Mouse (Mus musculus): ENCODE measurements at regions not wholly inside any gene's neighbourhood (a gene's known extent, or its start where the extent isn't known, plus 50 kb on each side); places are given as distances from the start of the nearest gene placed in this dataset.

GRCm38 (mm10) chr15:38371404-38372090, 946.2 kb downstream of the 4930447A16Rik start:
- no peaks in the 10 kb centered on the region for H3K27me3 ChIP-seq (ENCODE audit: control insufficient read depth, insufficient read depth, low read length)
- H3K27ac ChIP-seq (ENCODE audit: control insufficient read depth, insufficient read depth, low read length) = no peak overlapping the region
- no peaks in the 10 kb centered on the region for H3K36me3 ChIP-seq (ENCODE audit: control insufficient read depth, insufficient read depth, low read length)
- H3K4me1 ChIP-seq (replicated peaks; ENCODE audit: control insufficient read depth, insufficient read depth, low read length) = peaks cover 6% of the 10 kb centered on the region
- H3K4me3 ChIP-seq (ENCODE audit: control insufficient read depth, insufficient read depth, low read length) = no peak overlapping the region
- no peak for DNase-seq
- no peak for TF ChIP-seq CTCF (IDR thresholded peaks at IDR 0.05; ENCODE audit: borderline replicate concordance, control insufficient read depth, extremely low read depth, insufficient read depth, low read length, poor library complexity)
- TF ChIP-seq POLR2A (IDR thresholded peaks at IDR 0.05; ENCODE audit: control insufficient read depth, extremely low read depth, insufficient read depth, low read length, poor library complexity) = no peak
- 62% methylated on average over 12 of the region's 12 CpGs for WGBS

- no peak for TF ChIP-seq POLR2A (IDR thresholded peaks at IDR 0.05; ENCODE audit: control insufficient read depth, extremely low read depth, insufficient read depth, low read length, poor library complexity)
- TF ChIP-seq CTCF (IDR thresholded peaks at IDR 0.05; ENCODE audit: borderline replicate concordance, control insufficient read depth, extremely low read depth, insufficient read depth, low read length, poor library complexity) = no peak
- no peaks in the 10 kb centered on the region for H3K27me3 ChIP-seq (ENCODE audit: control insufficient read depth, insufficient read depth, low read length)
- H3K4me1 ChIP-seq (replicated peaks; ENCODE audit: control insufficient read depth, insufficient read depth, low read length) = peaks cover 8% of the 10 kb centered on the region
- no peak overlapping the region for H3K27ac ChIP-seq (ENCODE audit: control insufficient read depth, insufficient read depth, low read length)
- no peaks in the 10 kb centered on the region for H3K36me3 ChIP-seq (ENCODE audit: control insufficient read depth, insufficient read depth, low read length)
- peak; percentile 29 for DNase-seq
- WGBS = 15% methylated on average over 21 of the region's 21 CpGs
- no peak overlapping the region for H3K4me3 ChIP-seq (ENCODE audit: control insufficient read depth, insufficient read depth, low read length)
Measured at GRCm38 (mm10) chr15:38373797-38374196, 948.4 kb downstream of the 4930447A16Rik start.

GRCm38 (mm10) chr15:38374786-38375185, 949.4 kb downstream of the 4930447A16Rik start:
- Histone ChIP-seq H3K4me3 (ENCODE audit: control insufficient read depth, insufficient read depth, low read length) (no peak overlapping the region), H3K36me3 (ENCODE audit: control insufficient read depth, insufficient read depth, low read length) (no peaks in the 10 kb centered on the region), H3K27me3 (ENCODE audit: control insufficient read depth, insufficient read depth, low read length) (no peaks in the 10 kb centered on the region), H3K27ac (ENCODE audit: control insufficient read depth, insufficient read depth, low read length) (no peak overlapping the region), H3K4me1 (replicated peaks; ENCODE audit: control insufficient read depth, insufficient read depth, low read length) (peaks cover 8% of the 10 kb centered on the region)
- no peak for TF ChIP-seq POLR2A (IDR thresholded peaks at IDR 0.05; ENCODE audit: control insufficient read depth, extremely low read depth, insufficient read depth, low read length, poor library complexity)
- no peak for TF ChIP-seq CTCF (IDR thresholded peaks at IDR 0.05; ENCODE audit: borderline replicate concordance, control insufficient read depth, extremely low read depth, insufficient read depth, low read length, poor library complexity)
- DNase-seq = no peak
- WGBS = 94% methylated on average over 6 of the region's 6 CpGs

GRCm38 (mm10) chr15:38378106-38378505, 952.8 kb downstream of the 4930447A16Rik start:
- no peak for TF ChIP-seq CTCF (IDR thresholded peaks at IDR 0.05; ENCODE audit: borderline replicate concordance, control insufficient read depth, extremely low read depth, insufficient read depth, low read length, poor library complexity)
- Histone ChIP-seq H3K36me3 (ENCODE audit: control insufficient read depth, insufficient read depth, low read length) (no peaks in the 10 kb centered on the region), H3K27ac (ENCODE audit: control insufficient read depth, insufficient read depth, low read length) (no peak overlapping the region), H3K4me3 (ENCODE audit: control insufficient read depth, insufficient read depth, low read length) (no peak overlapping the region), H3K4me1 (replicated peaks; ENCODE audit: control insufficient read depth, insufficient read depth, low read length) (peaks cover 8% of the 10 kb centered on the region), H3K27me3 (ENCODE audit: control insufficient read depth, insufficient read depth, low read length) (no peaks in the 10 kb centered on the region)
- DNase-seq = no peak
- WGBS = 77% methylated on average over 8 of the region's 8 CpGs

GRCm38 (mm10) chr15:38387617-38388016, 962.3 kb downstream of the 4930447A16Rik start:
- TF ChIP-seq CTCF (IDR thresholded peaks at IDR 0.05; ENCODE audit: borderline replicate concordance, control insufficient read depth, extremely low read depth, insufficient read depth, low read length, poor library complexity) (no peak), POLR2A (IDR thresholded peaks at IDR 0.05; ENCODE audit: control insufficient read depth, extremely low read depth, insufficient read depth, low read length, poor library complexity) (no peak)
- WGBS = 38% methylated on average over 7 of the region's 7 CpGs
- H3K4me3 ChIP-seq (ENCODE audit: control insufficient read depth, insufficient read depth, low read length) = no peak overlapping the region
- no peak overlapping the region for H3K27ac ChIP-seq (ENCODE audit: control insufficient read depth, insufficient read depth, low read length)
- peaks cover 24% of the 10 kb centered on the region for H3K4me1 ChIP-seq (replicated peaks; ENCODE audit: control insufficient read depth, insufficient read depth, low read length)
- H3K36me3 ChIP-seq (ENCODE audit: control insufficient read depth, insufficient read depth, low read length) = no peaks in the 10 kb centered on the region
- H3K27me3 ChIP-seq (ENCODE audit: control insufficient read depth, insufficient read depth, low read length) = no peaks in the 10 kb centered on the region
- no peak for DNase-seq

GRCm38 (mm10) chr15:38388436-38388835, 963.1 kb downstream of the 4930447A16Rik start:
- Histone ChIP-seq H3K27me3 (ENCODE audit: control insufficient read depth, insufficient read depth, low read length) (no peaks in the 10 kb centered on the region), H3K4me3 (ENCODE audit: control insufficient read depth, insufficient read depth, low read length) (no peak overlapping the region), H3K27ac (ENCODE audit: control insufficient read depth, insufficient read depth, low read length) (no peak overlapping the region), H3K4me1 (replicated peaks; ENCODE audit: control insufficient read depth, insufficient read depth, low read length) (peaks cover 24% of the 10 kb centered on the region), H3K36me3 (ENCODE audit: control insufficient read depth, insufficient read depth, low read length) (no peaks in the 10 kb centered on the region)
- 97% methylated on average over 7 of the region's 7 CpGs for WGBS
- TF ChIP-seq POLR2A (IDR thresholded peaks at IDR 0.05; ENCODE audit: control insufficient read depth, extremely low read depth, insufficient read depth, low read length, poor library complexity) (no peak), CTCF (IDR thresholded peaks at IDR 0.05; ENCODE audit: borderline replicate concordance, control insufficient read depth, extremely low read depth, insufficient read depth, low read length, poor library complexity) (no peak)
- DNase-seq = no peak

GRCm38 (mm10) chr15:38390450-38390849, 965.1 kb downstream of the 4930447A16Rik start:
- H3K4me3 ChIP-seq (ENCODE audit: control insufficient read depth, insufficient read depth, low read length) = no peak overlapping the region
- DNase-seq = no peak
- no peak overlapping the region for H3K27ac ChIP-seq (ENCODE audit: control insufficient read depth, insufficient read depth, low read length)
- H3K36me3 ChIP-seq (ENCODE audit: control insufficient read depth, insufficient read depth, low read length) = no peaks in the 10 kb centered on the region
- 94% methylated on average over 12 of the region's 12 CpGs for WGBS
- H3K4me1 ChIP-seq (replicated peaks; ENCODE audit: control insufficient read depth, insufficient read depth, low read length) = peaks cover 13% of the 10 kb centered on the region
- H3K27me3 ChIP-seq (ENCODE audit: control insufficient read depth, insufficient read depth, low read length) = no peaks in the 10 kb centered on the region
- TF ChIP-seq CTCF (IDR thresholded peaks at IDR 0.05; ENCODE audit: borderline replicate concordance, control insufficient read depth, extremely low read depth, insufficient read depth, low read length, poor library complexity) (no peak), POLR2A (IDR thresholded peaks at IDR 0.05; ENCODE audit: control insufficient read depth, extremely low read depth, insufficient read depth, low read length, poor library complexity) (no peak)

All from thymus, adult 2 months (tissue).